Mouse (Mus musculus) stomach, embryonic 15.5 days (tissue): ENCODE measurements around the gene Slc22a23. TPM values are rescaled to one million over a fixed set of nuclear protein-coding genes. Genes with fewer than 3 reads are reported as not detected.
A peak's percentile ranks its signal among the peaks of the same experiment; 100 is the strongest.

Experiments
- ATAC-seq: fragments of 200-750 bp; cut with Nextera tagmentation; 2 replicates; pipeline ENCODE4 v1.8.0; 2017; ENCODE audit warnings: low read depth, moderate number of reproducible peaks, moderate TSS enrichment; ENCODE audit not compliant: insufficient read depth, low FRiP score
- H3K27ac ChIP-seq: fragments of 300-500 bp; sonication (generic); 2 replicates; pipeline ENCODE4 v1.5.1; 2015; ENCODE audit warnings: mild to moderate bottlenecking, inconsistent platforms
- H3K27me3 ChIP-seq: fragments of 300-500 bp; sonication (generic); replicated peaks from 2 replicates; pipeline ENCODE4 v1.6.1; 2015; ENCODE audit warnings: inconsistent platforms
- H3K36me3 ChIP-seq: fragments of 300-500 bp; sonication (generic); 2 replicates; pipeline ENCODE4 v1.6.1; 2015; ENCODE audit warnings: inconsistent platforms
- H3K4me1 ChIP-seq: fragments of 300-500 bp; sonication (generic); 2 replicates; pipeline ENCODE4 v1.6.1; 2015; ENCODE audit warnings: inconsistent platforms
- H3K4me2 ChIP-seq: fragments of 300-500 bp; sonication (generic); 2 replicates; pipeline ENCODE4 v1.6.1; 2015; ENCODE audit warnings: mild to moderate bottlenecking, inconsistent platforms
- H3K4me3 ChIP-seq: fragments of 300-500 bp; sonication (generic); replicated peaks from 2 replicates; pipeline ENCODE4 v1.5.1; 2015; ENCODE audit warnings: inconsistent platforms
- H3K9ac ChIP-seq: fragments of 300-500 bp; sonication (generic); 2 replicates; pipeline ENCODE4 v1.6.1; 2015; ENCODE audit warnings: inconsistent platforms
- H3K9me3 ChIP-seq: fragments of 300-500 bp; sonication (generic); 2 replicates; pipeline ENCODE4 v1.6.1; 2016; ENCODE audit warnings: inconsistent platforms
- WGBS: fragments of 180-500 bp; shearing (Covaris S2); methylation state at CpG from one replicate; pipeline ENCODE4 v1.1.7; 2015; 5-methylcytosine and 5-hydroxymethylcytosine counted together
- polyA plus RNA-seq: library from polyadenylated mRNA; unstranded; fragments of >200 nt; fragmentation: Nextera tagmentation; extraction: Ambion mirVana; gene quantifications from 2 replicates; pipeline ENCODE4 v1.2.1, GENCODE M21; 2015

Slc22a23 gene
- polyA plus RNA-seq, 1 experiment from 2014 or later: 3.9 TPM

DNA sequence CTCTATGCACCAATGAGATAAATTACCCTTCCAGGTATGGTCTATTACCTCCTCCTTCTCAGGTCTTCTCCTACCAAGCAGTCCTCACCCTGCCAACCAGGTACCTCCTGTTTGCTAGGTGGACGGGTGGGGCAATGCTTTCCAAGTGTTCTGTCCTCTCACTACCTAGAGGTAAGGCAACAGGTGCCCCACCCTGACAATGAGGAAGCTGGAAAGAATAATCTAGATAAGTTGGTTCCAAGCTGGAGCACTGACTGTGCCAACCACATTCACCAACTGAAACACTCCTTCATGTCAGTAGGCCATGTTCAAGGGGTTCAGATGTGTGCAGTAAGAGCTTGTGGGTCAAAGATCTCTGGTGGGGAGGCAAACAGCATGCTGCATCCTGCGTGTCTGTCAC lies 10.1 kb downstream of the Slc22a23 start:
- H3K4me1 ChIP-seq: peaks cover 9% of the 10 kb centered on the region; the same call in 1 of the 2 replicates
- H3K4me2 ChIP-seq: no peak overlapping the region
- ATAC-seq: no peak
- H3K9ac ChIP-seq: no peak overlapping the region
- no peaks in the 10 kb centered on the region for H3K36me3 ChIP-seq
- H3K9me3 ChIP-seq: no peaks in the 10 kb centered on the region
- H3K27ac ChIP-seq: no peak overlapping the region
- no peaks in the 10 kb centered on the region for H3K27me3 ChIP-seq
- WGBS: 80% methylated on average over 2 of the region's 2 CpGs
- no peak overlapping the region for H3K4me3 ChIP-seq

DNA sequence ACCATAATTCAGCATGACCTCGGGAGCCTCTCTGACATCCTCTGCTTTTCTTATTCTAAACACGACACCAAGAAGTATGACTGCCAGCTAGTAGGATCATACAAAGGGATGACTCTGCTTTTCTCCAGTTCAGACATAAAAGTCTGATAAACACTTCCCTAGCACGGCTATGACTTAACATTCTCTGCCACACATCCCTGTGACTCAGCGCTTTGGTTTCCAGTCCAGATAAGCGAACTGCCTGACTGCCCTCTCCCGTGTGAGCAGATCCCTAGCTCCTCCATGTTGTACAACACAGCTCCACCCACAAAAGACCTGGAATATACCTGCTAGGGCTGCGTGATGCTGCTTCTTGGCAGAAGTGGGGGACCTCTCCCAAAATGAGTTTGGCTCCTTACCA lies 12.2 kb downstream of the Slc22a23 start:
- Histone ChIP-seq H3K4me3 (no peak overlapping the region), H3K9ac (no peak overlapping the region), H3K4me2 (no peak overlapping the region), H3K4me1 (peaks cover 9% of the 10 kb centered on the region; the same call in 1 of the 2 replicates), H3K27me3 (no peaks in the 10 kb centered on the region), H3K9me3 (no peaks in the 10 kb centered on the region), H3K27ac (no peak overlapping the region; the same call in 1 of the 2 replicates), H3K36me3 (no peaks in the 10 kb centered on the region)
- peak; percentile 91 for ATAC-seq
- 33% methylated on average over 7 of the region's 7 CpGs for WGBS

DNA sequence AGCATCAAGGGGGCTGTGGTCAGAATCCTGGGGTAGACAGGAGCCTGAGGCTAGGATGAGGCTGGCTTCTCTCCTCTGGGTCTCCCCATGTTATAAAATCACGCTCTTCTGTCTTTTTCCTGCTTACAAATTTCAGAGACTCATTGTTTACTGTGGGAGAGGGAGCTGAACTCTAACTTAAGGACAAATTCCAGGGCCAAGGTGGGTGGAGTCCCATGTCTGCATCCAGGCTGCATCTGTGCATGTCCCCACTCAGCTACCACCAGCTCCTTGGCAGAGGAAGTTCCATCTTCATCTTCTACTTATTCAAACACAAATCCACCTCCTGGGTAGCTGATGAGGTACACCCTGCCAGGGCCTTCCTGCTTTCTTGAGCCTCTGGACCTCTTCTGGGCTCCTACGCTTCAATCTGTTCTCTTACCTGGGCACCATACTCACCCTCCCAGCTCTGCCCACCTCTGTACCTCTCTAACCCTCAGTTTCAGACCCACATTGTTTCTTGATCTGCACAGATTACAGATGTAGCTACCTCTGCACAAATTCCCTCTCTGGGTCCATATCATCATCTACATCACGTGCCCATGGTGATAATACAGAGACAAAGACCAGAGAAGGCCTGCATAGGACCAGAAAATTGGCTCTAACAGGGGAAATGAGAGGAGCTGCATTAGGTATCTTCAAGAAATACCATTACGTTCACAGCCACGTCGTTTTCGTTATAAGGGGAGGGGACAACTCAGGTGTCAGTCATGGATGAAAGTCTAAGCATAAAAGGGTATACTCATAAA lies 13.4 kb downstream of the Slc22a23 start:
- H3K9me3 ChIP-seq: no peaks in the 10 kb centered on the region
- no peak overlapping the region for H3K4me2 ChIP-seq
- H3K4me3 ChIP-seq: no peak overlapping the region
- no peak overlapping the region for H3K27ac ChIP-seq
- no peaks in the 10 kb centered on the region for H3K36me3 ChIP-seq
- no peak overlapping the region for H3K9ac ChIP-seq
- no peaks in the 10 kb centered on the region for H3K27me3 ChIP-seq
- peaks cover 9% of the 10 kb centered on the region; the same call in 1 of the 2 replicates for H3K4me1 ChIP-seq
- ATAC-seq: no peak
- 84% methylated on average over 7 of the region's 7 CpGs for WGBS

DNA sequence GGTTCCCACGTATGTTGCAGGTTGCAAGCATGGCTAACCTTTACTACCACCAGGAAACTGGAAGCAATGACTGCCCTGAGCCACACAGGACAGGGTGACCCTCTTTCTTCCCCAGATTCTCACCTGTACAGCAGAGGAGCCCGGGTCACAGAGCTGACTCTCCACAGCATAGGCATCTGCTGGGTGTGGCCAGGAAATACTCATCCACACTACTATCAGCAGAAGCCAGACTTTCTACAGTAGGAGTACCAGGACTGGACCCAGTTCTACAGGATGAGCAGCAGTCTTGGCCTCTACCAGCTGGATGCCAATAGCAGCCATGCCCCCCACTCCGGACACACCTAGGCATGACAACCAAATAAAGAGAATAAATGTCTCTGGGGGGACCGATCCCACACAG lies 15.4 kb downstream of the Slc22a23 start:
- Histone ChIP-seq H3K4me1 (peaks cover 9% of the 10 kb centered on the region; the same call in 1 of the 2 replicates), H3K36me3 (no peaks in the 10 kb centered on the region), H3K27ac (no peak overlapping the region), H3K27me3 (no peaks in the 10 kb centered on the region), H3K9me3 (no peaks in the 10 kb centered on the region), H3K9ac (no peak overlapping the region), H3K4me2 (no peak overlapping the region), H3K4me3 (no peak overlapping the region)
- ATAC-seq: peak; percentile 84
- WGBS: 82% methylated on average over 4 of the region's 4 CpGs

DNA sequence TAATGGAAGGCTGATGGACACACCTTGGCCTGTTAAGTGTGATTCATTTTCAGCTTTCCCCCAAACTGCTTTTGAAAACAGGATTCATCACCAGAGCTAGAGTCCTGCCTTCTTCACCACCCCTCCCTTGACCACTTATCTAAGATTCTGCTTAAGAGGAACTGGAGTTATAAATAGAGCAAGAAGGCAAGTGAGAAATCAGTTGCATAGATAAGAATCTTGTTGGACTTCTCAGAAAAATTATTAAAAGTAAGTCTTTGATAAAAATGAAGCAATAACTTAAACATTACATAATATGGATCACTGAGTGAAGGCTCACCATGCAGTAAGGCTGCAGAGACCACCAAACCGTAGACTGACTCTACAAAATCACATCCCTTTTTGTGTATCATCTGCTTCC lies 18.0 kb downstream of the Slc22a23 start:
- Histone ChIP-seq H3K27me3 (no peaks in the 10 kb centered on the region), H3K36me3 (no peaks in the 10 kb centered on the region), H3K4me2 (no peak overlapping the region), H3K4me1 (peaks cover 9% of the 10 kb centered on the region; the same call in 1 of the 2 replicates), H3K9me3 (no peaks in the 10 kb centered on the region), H3K4me3 (no peak overlapping the region), H3K9ac (no peak overlapping the region), H3K27ac (no peak overlapping the region)
- WGBS: 95% methylated on average over 1 of the region's 1 CpGs
- no peak for ATAC-seq

DNA sequence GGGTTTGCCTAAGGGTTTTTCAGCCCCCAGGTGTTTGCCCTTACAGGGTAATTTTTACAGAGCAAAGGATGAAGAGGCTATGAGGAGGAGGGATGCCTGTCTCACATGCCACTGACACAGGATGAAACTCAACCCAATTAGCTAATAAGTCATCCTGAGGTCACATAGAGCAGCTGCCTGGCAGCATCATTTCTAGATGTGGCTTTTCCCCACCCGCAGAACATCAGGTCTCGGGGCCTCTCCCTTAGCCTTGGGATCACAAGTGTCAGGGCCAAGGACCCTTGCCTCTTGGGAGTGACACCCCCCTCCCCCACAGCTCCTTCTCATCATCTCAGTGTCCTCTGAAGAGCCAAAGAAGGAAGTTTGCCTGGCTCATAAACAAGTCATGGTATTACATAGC lies 21.6 kb downstream of the Slc22a23 start:
- no peaks in the 10 kb centered on the region for H3K27me3 ChIP-seq
- no peaks in the 10 kb centered on the region for H3K9me3 ChIP-seq
- H3K9ac ChIP-seq: no peak overlapping the region
- no peak overlapping the region for H3K4me2 ChIP-seq
- no peaks in the 10 kb centered on the region for H3K36me3 ChIP-seq
- H3K27ac ChIP-seq: no peak overlapping the region
- H3K4me1 ChIP-seq: no peaks in the 10 kb centered on the region
- no peak for ATAC-seq
- H3K4me3 ChIP-seq: no peak overlapping the region
- WGBS: 68% methylated on average over 2 of the region's 2 CpGs

DNA sequence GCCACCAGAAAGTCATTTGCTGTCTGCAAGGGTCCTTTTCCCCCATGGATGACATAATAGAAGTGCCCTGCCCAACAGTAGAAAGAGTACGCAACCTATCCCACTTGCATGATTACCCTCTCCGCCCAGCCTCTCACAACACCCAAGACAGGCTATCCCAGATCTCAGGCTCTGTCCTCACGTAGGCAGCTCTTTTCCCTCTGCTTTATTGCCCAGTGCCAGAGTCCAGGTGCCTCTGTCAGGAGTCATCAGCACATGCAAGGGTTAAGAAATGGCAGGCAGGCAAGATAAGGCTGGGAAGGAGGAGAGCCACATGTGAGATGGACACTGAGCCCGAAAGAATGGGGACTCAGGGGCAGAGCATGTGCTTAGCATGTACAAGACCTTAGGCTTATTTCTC lies 24.5 kb downstream of the Slc22a23 start:
- H3K9me3 ChIP-seq: no peaks in the 10 kb centered on the region
- no peaks in the 10 kb centered on the region for H3K27me3 ChIP-seq
- H3K4me1 ChIP-seq: no peaks in the 10 kb centered on the region
- H3K4me3 ChIP-seq: no peak overlapping the region
- WGBS: 70% methylated on average over 4 of the region's 4 CpGs
- no peaks in the 10 kb centered on the region for H3K36me3 ChIP-seq
- no peak; the same call in 1 of the 2 replicates for ATAC-seq
- no peak overlapping the region for H3K4me2 ChIP-seq
- H3K27ac ChIP-seq: no peak overlapping the region
- H3K9ac ChIP-seq: no peak overlapping the region

DNA sequence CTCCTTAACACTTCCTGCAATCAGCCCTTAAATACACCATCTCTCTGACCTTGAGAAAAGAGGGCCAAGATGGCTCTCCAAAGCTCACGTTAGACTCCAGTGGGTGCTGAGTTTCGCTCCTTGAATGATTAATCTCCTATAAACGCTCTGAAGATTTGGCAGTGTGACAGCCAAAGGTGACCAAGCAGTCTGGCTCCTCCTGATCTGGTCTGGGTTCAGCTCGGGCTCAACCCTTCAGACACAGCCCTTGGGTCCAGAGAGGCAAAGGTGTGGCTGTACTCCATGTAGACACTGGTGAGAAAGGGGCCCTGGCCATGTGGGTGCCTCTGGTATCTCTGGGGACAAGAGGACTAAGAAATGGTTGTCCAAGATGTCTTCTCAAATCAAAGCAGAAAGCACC lies 27.9 kb downstream of the Slc22a23 start:
- WGBS: 76% methylated on average over 4 of the region's 4 CpGs
- no peaks in the 10 kb centered on the region for H3K9me3 ChIP-seq

DNA sequence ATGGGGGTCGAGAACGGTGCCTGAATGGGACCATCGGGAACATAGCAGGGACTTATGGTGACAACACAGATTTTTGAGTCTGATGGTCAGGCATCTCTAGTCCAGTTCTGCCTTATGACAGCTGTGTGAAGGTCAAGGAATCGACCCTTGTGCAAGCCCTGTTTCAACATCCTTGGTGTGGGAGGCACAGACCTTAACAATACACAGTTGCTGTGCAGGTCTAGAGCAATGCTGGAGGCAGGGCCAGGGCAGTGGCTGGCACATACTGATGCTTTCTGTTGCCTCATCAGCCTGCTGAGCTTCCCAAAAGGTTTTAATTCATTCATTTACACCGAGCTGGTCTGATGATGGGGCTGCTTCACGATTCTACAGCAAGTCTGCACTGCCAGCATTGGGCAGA lies 28.5 kb downstream of the Slc22a23 start:
- Histone ChIP-seq H3K4me1 (no peaks in the 10 kb centered on the region), H3K9me3 (no peaks in the 10 kb centered on the region), H3K9ac (no peak overlapping the region), H3K4me2 (no peak overlapping the region), H3K36me3 (no peaks in the 10 kb centered on the region), H3K4me3 (no peak overlapping the region), H3K27me3 (no peaks in the 10 kb centered on the region), H3K27ac (no peak overlapping the region)
- WGBS: 87% methylated on average over 6 of the region's 6 CpGs
- no peak for ATAC-seq

More for the DNA sequence above, 27.9 kb downstream of the Slc22a23 start:
- H3K27ac ChIP-seq: no peak overlapping the region
- no peaks in the 10 kb centered on the region for H3K36me3 ChIP-seq
- no peak overlapping the region for H3K4me3 ChIP-seq
- H3K4me2 ChIP-seq: no peak overlapping the region
- no peaks in the 10 kb centered on the region for H3K27me3 ChIP-seq
- ATAC-seq: no peak
- H3K4me1 ChIP-seq: no peaks in the 10 kb centered on the region
- H3K9ac ChIP-seq: no peak overlapping the region

DNA sequence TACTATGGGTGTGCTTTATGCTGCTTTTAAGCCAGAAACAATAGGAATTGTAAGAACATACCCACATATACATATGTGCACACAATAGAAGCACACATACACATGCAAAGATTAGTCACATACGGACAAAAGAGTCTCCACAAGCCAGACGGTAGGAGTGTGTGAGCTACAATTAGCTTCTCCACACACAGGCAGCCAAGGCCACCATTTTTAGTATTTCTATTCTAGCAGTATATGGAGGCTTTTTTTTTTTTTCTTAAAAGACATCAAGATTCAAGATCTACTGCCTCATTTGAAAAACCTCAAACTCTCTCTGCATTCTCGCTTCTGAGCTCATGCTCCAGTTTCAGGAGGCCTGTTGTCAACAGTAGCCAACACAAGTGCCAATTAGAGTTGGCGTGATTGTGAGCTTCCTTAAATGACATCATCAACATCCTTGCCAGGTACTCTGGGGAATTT lies 31.9 kb downstream of the Slc22a23 start:
- Histone ChIP-seq H3K4me3 (no peak overlapping the region), H3K36me3 (no peaks in the 10 kb centered on the region), H3K4me1 (no peaks in the 10 kb centered on the region), H3K9ac (no peak overlapping the region), H3K27me3 (no peaks in the 10 kb centered on the region), H3K9me3 (no peaks in the 10 kb centered on the region), H3K4me2 (no peak overlapping the region), H3K27ac (no peak overlapping the region)
- 69% methylated on average over 4 of the region's 4 CpGs for WGBS
- no peak for ATAC-seq

DNA sequence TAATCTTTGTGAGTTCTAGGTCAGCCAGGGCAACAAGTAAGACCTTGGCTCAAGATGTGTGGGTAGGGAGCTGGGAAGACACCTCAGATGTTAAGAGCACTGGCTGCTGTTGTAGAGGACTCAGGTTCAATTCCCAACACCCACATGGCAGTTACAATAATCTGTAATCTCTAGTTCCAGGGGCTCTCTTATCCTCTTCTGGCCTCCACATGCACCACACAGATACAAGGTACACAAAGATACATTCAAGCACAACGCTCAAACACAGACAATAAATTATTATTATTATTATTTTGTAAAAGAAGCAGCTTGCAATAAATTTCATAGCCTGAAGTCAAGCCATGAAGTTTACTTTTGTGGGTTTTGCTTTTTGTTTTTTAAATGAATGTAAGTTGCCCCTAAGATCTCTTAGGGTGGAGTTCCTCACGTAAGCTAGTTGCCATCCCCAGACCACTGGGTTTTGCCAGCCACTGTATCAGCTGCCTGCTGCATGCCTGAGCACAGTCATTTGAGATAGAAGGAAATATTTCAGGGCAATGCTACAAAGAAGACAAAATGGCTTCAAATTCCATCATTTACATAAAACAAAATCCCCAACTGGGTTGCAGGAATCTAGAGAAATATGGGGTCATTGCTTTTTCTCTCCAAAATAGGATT lies 32.5 kb downstream of the Slc22a23 start:
- no peak overlapping the region for H3K27ac ChIP-seq
- no peak overlapping the region for H3K9ac ChIP-seq
- 79% methylated on average over 2 of the region's 2 CpGs for WGBS
- no peak overlapping the region for H3K4me2 ChIP-seq
- H3K27me3 ChIP-seq: no peaks in the 10 kb centered on the region
- H3K36me3 ChIP-seq: no peaks in the 10 kb centered on the region
- no peak overlapping the region for H3K4me3 ChIP-seq
- H3K4me1 ChIP-seq: no peaks in the 10 kb centered on the region
- no peaks in the 10 kb centered on the region for H3K9me3 ChIP-seq
- peak; percentile 88; the same call in 1 of the 2 replicates for ATAC-seq

DNA sequence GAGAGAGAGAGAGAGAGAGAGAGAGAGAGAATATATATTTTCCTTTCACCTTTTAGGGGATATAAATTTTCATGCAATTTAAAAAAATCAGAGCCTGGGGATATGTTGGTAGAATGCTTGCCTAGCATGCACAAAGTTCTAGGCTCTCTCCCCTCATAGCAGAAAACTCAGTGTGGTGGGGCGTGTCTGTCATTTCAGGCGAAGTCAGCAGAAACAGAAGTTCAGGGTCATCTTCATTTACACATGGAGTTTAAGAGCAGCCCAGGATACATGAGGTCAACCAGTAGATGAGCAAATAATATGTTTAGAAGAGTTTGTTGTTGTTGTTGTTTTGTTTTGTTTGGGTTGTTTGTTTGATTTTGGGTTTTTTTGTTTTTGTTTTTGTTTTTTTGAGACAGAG lies 33.4 kb downstream of the Slc22a23 start:
- no peak for ATAC-seq

More for the DNA sequence above, 33.4 kb downstream of the Slc22a23 start:
- no peak overlapping the region for H3K9ac ChIP-seq
- no peak overlapping the region for H3K27ac ChIP-seq
- H3K27me3 ChIP-seq: no peaks in the 10 kb centered on the region
- H3K4me1 ChIP-seq: no peaks in the 10 kb centered on the region
- no peak overlapping the region for H3K4me2 ChIP-seq
- WGBS: 71% methylated on average over 2 of the region's 2 CpGs
- H3K4me3 ChIP-seq: no peak overlapping the region
- H3K36me3 ChIP-seq: no peaks in the 10 kb centered on the region
- H3K9me3 ChIP-seq: no peaks in the 10 kb centered on the region
